Mouse (Mus musculus): ENCODE data around the gene Dhx30. TPM values are rescaled to one million over a fixed set of nuclear protein-coding genes. Genes with fewer than 3 reads are reported as not detected.
"Not testable (repeated sequence)": the region's sequence is repeated elsewhere in the genome, so short reads cannot be mapped to it uniquely, and the experiment has no call there.

Gene Dhx30
- total RNA-seq (2014; fragmentation: Nextera tagmentation): 61.6 and 64.5 TPM in 2 replicates
- 49.5 and 52.7 TPM in 2 replicates for total RNA-seq (2017)
- polyA plus RNA-seq (2012): 20.1 and 23.6 TPM in 2 replicates

DNA sequence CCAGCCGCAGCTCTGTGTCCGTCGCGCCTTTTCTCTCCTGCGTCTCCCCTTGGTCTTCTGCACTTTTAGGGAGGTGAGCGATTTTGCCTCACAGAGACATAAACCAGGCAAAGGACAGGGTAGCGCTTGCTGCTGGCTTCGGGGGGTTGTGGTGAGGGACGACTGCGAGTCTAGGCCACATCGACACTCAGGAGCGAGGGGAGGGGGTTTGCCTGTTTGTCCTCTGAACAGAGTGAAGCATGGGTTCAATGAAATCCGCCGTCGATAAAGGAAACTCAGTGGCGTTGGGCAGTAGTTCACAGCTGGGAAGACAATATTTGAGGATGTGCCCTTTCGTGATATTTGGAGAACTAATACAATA lies at the start of gene Dhx30:
TSS of gene Dhx30 (minus strand) at position 52 of the 361 bp plus-strand sequence.
- peaks cover 46% of the 10 kb centered on the region for H3K36me3 ChIP-seq (replicated peaks)
- peaks cover 27% of the 10 kb centered on the region for H3K4me1 ChIP-seq (ENCODE audit: insufficient read depth, low read depth, low read length)
- no peak for DNase-seq (ENCODE audit: low spot score)
- no peak for TF ChIP-seq GATA1 (IDR thresholded peaks at IDR 0.05; ENCODE audit: borderline replicate concordance, low read length)
- TF ChIP-seq POLR2AphosphoS5 (IDR thresholded peaks at IDR 0.05; ENCODE audit: insufficient replicate concordance, low read depth, low read length): no peak
- TF ChIP-seq TAL1 (conservative IDR thresholded peaks at IDR 0.05; ENCODE audit: low read depth, low read length): no peak
- TF ChIP-seq CTCF (IDR thresholded peaks at IDR 0.05; ENCODE audit: low read depth, low read length): no peak
- no peak for TF ChIP-seq GATA2 (IDR thresholded peaks at IDR 0.05; ENCODE audit: borderline replicate concordance, low read depth, low read length)
- no peaks in the 10 kb centered on the region for H3K27me3 ChIP-seq (ENCODE audit: insufficient read depth, low read length)
- no peaks in the 10 kb centered on the region for H3K9me3 ChIP-seq (replicated peaks)
- peak within 1 kb of the TSS; percentile 89 for H3K4me3 ChIP-seq (ENCODE audit: low read depth, low read length)
- no peak for ATAC-seq (ENCODE audit: extremely low read depth, insufficient number of reproducible peaks, low FRiP score, poor library complexity, severe bottlenecking)

DNA sequence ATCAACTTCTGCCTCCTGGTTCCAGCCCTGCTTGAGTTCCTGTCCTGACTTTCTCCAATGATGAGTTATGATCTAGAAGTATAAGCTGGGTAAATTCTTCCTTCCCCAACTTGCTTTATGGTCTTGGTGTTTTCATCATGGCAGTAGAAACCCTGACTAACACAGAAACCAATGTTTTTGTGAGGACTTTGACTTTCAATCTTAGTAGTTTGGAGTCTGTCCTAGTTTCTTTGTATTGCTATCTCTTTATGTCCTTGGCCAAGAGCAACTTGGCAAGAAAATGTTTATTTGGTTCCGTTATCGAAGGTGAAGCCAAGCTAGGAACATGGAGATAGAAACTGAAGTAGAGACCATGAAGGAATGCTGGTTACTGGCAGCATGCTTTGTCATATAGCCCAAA lies 45.4 kb upstream of the Dhx30 start:
- Histone ChIP-seq H3K4me3 (ENCODE audit: low read depth, low read length) (no peak overlapping the region), H3K4me1 (ENCODE audit: insufficient read depth, low read depth, low read length) (no peaks in the 10 kb centered on the region), H3K9me3 (replicated peaks) (no peaks in the 10 kb centered on the region), H3K27me3 (ENCODE audit: insufficient read depth, low read length) (no peaks in the 10 kb centered on the region), H3K36me3 (replicated peaks) (peaks cover 87% of the 10 kb centered on the region)
- DNase-seq (ENCODE audit: low spot score) (no peak), ATAC-seq (ENCODE audit: extremely low read depth, insufficient number of reproducible peaks, low FRiP score, poor library complexity, severe bottlenecking) (no peak)
- no peak for TF ChIP-seq CTCF (IDR thresholded peaks at IDR 0.05; ENCODE audit: low read depth, low read length)

DNA sequence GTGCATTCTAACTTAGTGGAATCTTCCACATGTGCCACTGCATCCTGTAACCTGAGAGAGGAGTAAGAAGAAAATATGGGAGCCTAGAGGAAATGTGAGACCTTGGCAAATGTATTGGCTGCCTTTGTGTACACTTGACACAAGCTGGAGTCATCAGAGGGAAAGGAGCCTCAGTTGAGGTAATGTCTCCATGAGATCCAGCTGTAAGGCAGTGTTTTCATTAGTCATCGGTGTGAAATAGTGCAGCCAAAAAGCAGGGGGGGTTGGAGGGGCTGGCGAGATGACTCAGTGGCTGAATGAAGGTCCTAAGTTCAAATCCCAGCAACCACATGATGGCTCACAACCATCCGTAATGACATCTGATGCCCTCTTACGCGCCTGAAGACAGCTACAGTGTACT lies 44.8 kb upstream of the Dhx30 start:
- Histone ChIP-seq H3K4me1 (ENCODE audit: insufficient read depth, low read depth, low read length) (no peaks in the 10 kb centered on the region), H3K9me3 (replicated peaks) (no peaks in the 10 kb centered on the region), H3K4me3 (ENCODE audit: low read depth, low read length) (no peak overlapping the region), H3K36me3 (replicated peaks) (peaks cover 88% of the 10 kb centered on the region), H3K27me3 (ENCODE audit: insufficient read depth, low read length) (no peaks in the 10 kb centered on the region)
- TF ChIP-seq TAL1 (conservative IDR thresholded peaks at IDR 0.05; ENCODE audit: low read depth, low read length) (no peak), POLR2AphosphoS5 (IDR thresholded peaks at IDR 0.05; ENCODE audit: insufficient replicate concordance, low read depth, low read length) (no peak), CTCF (IDR thresholded peaks at IDR 0.05; ENCODE audit: low read depth, low read length) (no peak), GATA1 (IDR thresholded peaks at IDR 0.05; ENCODE audit: borderline replicate concordance, low read length) (no peak), GATA2 (IDR thresholded peaks at IDR 0.05; ENCODE audit: borderline replicate concordance, low read depth, low read length) (no peak)
- ATAC-seq (ENCODE audit: extremely low read depth, insufficient number of reproducible peaks, low FRiP score, poor library complexity, severe bottlenecking): no peak
- no peak for DNase-seq (ENCODE audit: low spot score)

DNA sequence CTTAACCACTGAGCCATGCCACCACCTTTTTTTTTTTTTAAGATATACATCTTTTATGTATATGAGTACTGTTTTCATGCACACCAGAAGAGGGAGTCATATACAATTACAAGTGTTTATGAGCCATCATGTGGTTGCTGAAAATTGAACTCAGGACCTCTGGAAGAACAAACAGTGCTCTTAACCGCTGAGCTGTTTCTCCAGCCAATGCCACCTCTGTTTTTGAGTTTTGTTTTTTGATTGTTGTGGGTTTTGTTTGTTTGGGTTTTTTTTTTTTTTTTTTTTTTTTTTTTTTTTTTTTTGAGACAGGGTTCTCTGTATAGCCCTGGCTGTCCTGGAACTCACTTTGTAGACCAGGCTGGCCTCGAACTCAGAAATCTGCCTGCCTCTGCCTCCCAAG lies 42.9 kb upstream of the Dhx30 start:
- H3K4me3 ChIP-seq (ENCODE audit: low read depth, low read length); H3K4me1 ChIP-seq (ENCODE audit: insufficient read depth, low read depth, low read length); DNase-seq (ENCODE audit: low spot score); ATAC-seq (ENCODE audit: extremely low read depth, insufficient number of reproducible peaks, low FRiP score, poor library complexity, severe bottlenecking); H3K27me3 ChIP-seq (ENCODE audit: insufficient read depth, low read length); H3K9me3 ChIP-seq (replicated peaks): not testable (repeated sequence)
- H3K36me3 ChIP-seq (replicated peaks): peaks cover 89% of the 10 kb centered on the region

DNA sequence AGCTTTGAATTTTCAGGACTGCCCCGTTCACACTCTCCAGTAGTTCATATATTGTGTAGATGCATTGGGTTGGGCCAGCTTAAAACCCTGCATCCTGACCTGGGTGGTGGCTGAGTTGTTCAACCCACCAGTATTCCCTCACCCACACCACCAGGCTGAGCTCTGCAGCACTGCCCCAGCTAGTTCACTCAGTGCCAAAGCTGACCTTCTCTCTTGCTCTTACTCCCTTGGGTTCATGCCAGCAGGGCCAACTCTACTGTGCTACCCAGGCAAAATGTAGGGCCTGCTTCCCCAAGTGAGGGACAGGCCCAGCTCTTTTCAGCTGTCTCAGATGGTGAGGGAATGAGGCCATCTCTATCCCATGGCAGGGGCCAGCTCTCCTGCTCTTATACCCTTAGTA lies 41.4 kb upstream of the Dhx30 start:
- Histone ChIP-seq H3K4me1 (ENCODE audit: insufficient read depth, low read depth, low read length) (no peaks in the 10 kb centered on the region), H3K9me3 (replicated peaks) (no peaks in the 10 kb centered on the region), H3K4me3 (ENCODE audit: low read depth, low read length) (no peak overlapping the region), H3K36me3 (replicated peaks) (peaks cover 88% of the 10 kb centered on the region), H3K27me3 (ENCODE audit: insufficient read depth, low read length) (no peaks in the 10 kb centered on the region)
- ATAC-seq (ENCODE audit: extremely low read depth, insufficient number of reproducible peaks, low FRiP score, poor library complexity, severe bottlenecking) (no peak), DNase-seq (ENCODE audit: low spot score) (no peak)
- TF ChIP-seq POLR2AphosphoS5 (IDR thresholded peaks at IDR 0.05; ENCODE audit: insufficient replicate concordance, low read depth, low read length): no peak
- no peak for TF ChIP-seq GATA2 (IDR thresholded peaks at IDR 0.05; ENCODE audit: borderline replicate concordance, low read depth, low read length)
- no peak for TF ChIP-seq CTCF (IDR thresholded peaks at IDR 0.05; ENCODE audit: low read depth, low read length)
- no peak for TF ChIP-seq GATA1 (IDR thresholded peaks at IDR 0.05; ENCODE audit: borderline replicate concordance, low read length)
- TF ChIP-seq TAL1 (conservative IDR thresholded peaks at IDR 0.05; ENCODE audit: low read depth, low read length): no peak

DNA sequence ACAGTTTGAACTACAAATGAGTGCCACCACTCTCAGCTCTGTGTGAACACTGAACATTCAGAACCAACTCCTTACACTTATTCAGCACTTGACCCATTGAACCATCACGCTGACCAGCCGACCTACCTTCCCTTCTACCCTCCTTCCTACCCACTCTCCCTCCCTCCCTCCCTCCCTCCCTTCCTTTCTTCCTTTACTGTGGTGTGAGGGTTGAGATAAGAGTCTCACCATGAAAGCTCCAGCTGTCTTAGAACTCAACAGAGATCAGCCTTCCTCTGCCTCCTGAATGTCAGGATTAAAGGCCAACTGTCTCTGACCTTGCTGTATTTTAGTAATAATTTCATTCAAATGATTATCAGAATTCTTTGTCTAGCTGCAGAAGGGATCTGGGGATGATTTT lies 31.0 kb upstream of the Dhx30 start:
- H3K9me3 ChIP-seq (replicated peaks): no peaks in the 10 kb centered on the region
- no peaks in the 10 kb centered on the region for H3K27me3 ChIP-seq (ENCODE audit: insufficient read depth, low read length)
- no peak overlapping the region for H3K4me3 ChIP-seq (ENCODE audit: low read depth, low read length)
- H3K4me1 ChIP-seq (ENCODE audit: insufficient read depth, low read depth, low read length): peaks cover 15% of the 10 kb centered on the region
- ATAC-seq (ENCODE audit: extremely low read depth, insufficient number of reproducible peaks, low FRiP score, poor library complexity, severe bottlenecking) (no peak), DNase-seq (ENCODE audit: low spot score) (no peak)
- H3K36me3 ChIP-seq (replicated peaks): peaks cover 77% of the 10 kb centered on the region
- TF ChIP-seq POLR2AphosphoS5 (IDR thresholded peaks at IDR 0.05; ENCODE audit: insufficient replicate concordance, low read depth, low read length) (no peak), GATA2 (IDR thresholded peaks at IDR 0.05; ENCODE audit: borderline replicate concordance, low read depth, low read length) (no peak), TAL1 (conservative IDR thresholded peaks at IDR 0.05; ENCODE audit: low read depth, low read length) (no peak), GATA1 (IDR thresholded peaks at IDR 0.05; ENCODE audit: borderline replicate concordance, low read length) (no peak), CTCF (IDR thresholded peaks at IDR 0.05; ENCODE audit: low read depth, low read length) (no peak)

DNA sequence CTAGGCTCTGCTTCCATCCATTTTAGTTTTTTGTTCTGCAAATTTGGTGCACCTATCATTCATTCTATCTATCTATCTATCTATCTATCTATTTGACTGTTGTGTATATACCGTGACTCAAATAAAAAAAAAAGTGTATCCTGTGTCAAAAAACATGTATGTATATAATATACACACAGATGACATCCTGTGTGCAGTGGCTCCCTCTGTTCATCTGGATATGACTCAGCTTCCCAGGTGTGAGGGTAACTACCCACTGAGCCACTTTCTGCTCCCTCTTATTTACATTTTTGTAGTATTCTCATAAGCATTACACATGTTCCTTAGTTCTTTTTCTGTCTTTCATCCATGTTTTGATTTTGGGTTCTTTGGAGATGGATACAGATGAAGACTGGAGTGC lies 24.5 kb upstream of the Dhx30 start:
- H3K4me1 ChIP-seq (ENCODE audit: insufficient read depth, low read depth, low read length): peaks cover 24% of the 10 kb centered on the region
- TF ChIP-seq POLR2AphosphoS5 (IDR thresholded peaks at IDR 0.05; ENCODE audit: insufficient replicate concordance, low read depth, low read length) (no peak), CTCF (IDR thresholded peaks at IDR 0.05; ENCODE audit: low read depth, low read length) (no peak)
- no peak for DNase-seq (ENCODE audit: low spot score)
- no peaks in the 10 kb centered on the region for H3K27me3 ChIP-seq (ENCODE audit: insufficient read depth, low read length)
- no peak overlapping the region for H3K4me3 ChIP-seq (ENCODE audit: low read depth, low read length)
- no peaks in the 10 kb centered on the region for H3K9me3 ChIP-seq (replicated peaks)
- peaks cover 71% of the 10 kb centered on the region for H3K36me3 ChIP-seq (replicated peaks)
- ATAC-seq (ENCODE audit: extremely low read depth, insufficient number of reproducible peaks, low FRiP score, poor library complexity, severe bottlenecking): no peak

Data from G1E (cell line).